Mouse (Mus musculus) limb, embryonic 14.5 days (tissue): ENCODE measurements around the gene Zg16. TPM values are rescaled to one million over a fixed set of nuclear protein-coding genes. Genes with fewer than 3 reads are reported as not detected.

Source experiments
- ATAC-seq: fragments of 200-750 bp; cut with Nextera tagmentation; 2 replicates; pipeline ENCODE4 v1.8.0; 2017; ENCODE audit warnings: low read depth, moderate number of reproducible peaks, moderate TSS enrichment; ENCODE audit not compliant: low FRiP score
- DNase-seq: peaks from one replicate; pipeline ENCODE4 v3.0.0-alpha.2; 2015; ENCODE audit warnings: low spot score
- H3K27ac ChIP-seq: fragments of 300-500 bp; sonication (generic); replicated peaks from 2 replicates; pipeline ENCODE4 v1.5.1; 2014; ENCODE audit warnings: low read depth, mild to moderate bottlenecking, low read length, moderate library complexity, mixed read lengths
- H3K27me3 ChIP-seq: fragments of 300-500 bp; sonication (generic); 2 replicates; pipeline ENCODE4 v1.6.1; 2014; ENCODE audit warnings: low read length, mixed read lengths; ENCODE audit not compliant: control insufficient read depth, insufficient read depth
- H3K36me3 ChIP-seq: fragments of 300-500 bp; sonication (generic); 2 replicates; pipeline ENCODE4 v1.6.1; 2014; ENCODE audit warnings: mild to moderate bottlenecking, low read length, moderate library complexity, mixed read lengths; ENCODE audit not compliant: control insufficient read depth, insufficient read depth
- H3K4me1 ChIP-seq: fragments of 300-500 bp; sonication (generic); 2 replicates; pipeline ENCODE4 v1.6.1; 2014; ENCODE audit warnings: antibody characterized with exemption, low read length, mixed read lengths; ENCODE audit not compliant: control insufficient read depth, insufficient read depth
- H3K4me2 ChIP-seq: fragments of 300-500 bp; sonication (generic); replicated peaks from 2 replicates; pipeline ENCODE4 v1.6.1; 2014; ENCODE audit warnings: low read depth, mild to moderate bottlenecking, low read length, moderate library complexity; ENCODE audit not compliant: severe bottlenecking
- H3K4me3 ChIP-seq: fragments of 300-500 bp; sonication (generic); replicated peaks from 2 replicates; pipeline ENCODE4 v1.5.1; 2014; ENCODE audit warnings: low read length
- H3K9ac ChIP-seq: fragments of 300-500 bp; sonication (generic); 2 replicates; pipeline ENCODE4 v1.6.1; 2014; ENCODE audit warnings: mild to moderate bottlenecking, low read depth, low read length, moderate library complexity; ENCODE audit not compliant: severe bottlenecking
- H3K9me3 ChIP-seq: fragments of 300-500 bp; sonication (generic); 2 replicates; pipeline ENCODE4 v1.6.1; 2016; ENCODE audit warnings: low read length; ENCODE audit not compliant: control insufficient read depth
- POLR2A ChIP-seq: fragments of 200-500 bp; IDR thresholded peaks from 2 replicates; pipeline ENCODE4 v1.8.0; 2012; ENCODE audit warnings: inconsistent platforms, mild to moderate bottlenecking, moderate library complexity, borderline replicate concordance; ENCODE audit not compliant: insufficient read depth, insufficient read length; ENCODE audit errors: extremely low read depth
- WGBS: fragments of 180-500 bp; shearing (Covaris S2); extraction: QIAGEN DNeasy Blood & Tissue Kit; methylation state at CpG from one replicate; pipeline ENCODE4 v1.1.7; 2014; 5-methylcytosine and 5-hydroxymethylcytosine counted together
- polyA plus RNA-seq, 2 experiments: library from polyadenylated mRNA; depleted of rRNA in 1 of 2; stranded (reverse) in 1 of 2; unstranded in 1 of 2; fragments of >200 nt; fragmentation: Nextera tagmentation in 1 of 2; extraction: Ambion mirVana in 1 of 2; gene quantifications; 2 replicates each; pipeline versions ENCODE4 v1.2.1 to v1.2.3; 2012 to 2014

Zg16 gene
- polyA plus RNA-seq, 2 experiments = not detected

GRCm38 (mm10) chr7:127017950-127018345, 69.2 kb downstream of the Zg16 start:
- Histone ChIP-seq H3K4me3 (peak overlapping the region; percentile 75), H3K9me3 (no peaks in the 10 kb centered on the region), H3K4me2 (peak overlapping the region; percentile 24), H3K36me3 (peaks cover 43% of the 10 kb centered on the region), H3K27me3 (no peaks in the 10 kb centered on the region), H3K9ac (peak overlapping the region; percentile 22), H3K27ac (peak overlapping the region; percentile 61), H3K4me1 (peaks cover 47% of the 10 kb centered on the region)
- DNase-seq = no peak
- 55% methylated on average over 6 of the region's 6 CpGs for WGBS
- no peak for TF ChIP-seq POLR2A
- ATAC-seq = no peak

- Histone ChIP-seq H3K27ac (peak within 1 kb of the TSS; percentile 93), H3K9ac (peak within 1 kb of the TSS; percentile 80), H3K4me3 (peak within 1 kb of the TSS; percentile 75), H3K36me3 (peaks cover 42% of the 10 kb centered on the region), H3K27me3 (no peaks in the 10 kb centered on the region), H3K4me1 (peaks cover 42% of the 10 kb centered on the region), H3K9me3 (no peaks in the 10 kb centered on the region), H3K4me2 (peak within 1 kb of the TSS; percentile 90)
- ATAC-seq (peak; percentile 85), DNase-seq (peak; percentile 100)
- WGBS = 3% methylated on average over 39 of the region's 39 CpGs
- TF ChIP-seq POLR2A = peak; percentile 20; the same call in 1 of the 2 replicates
Observed at GRCm38 (mm10) chr7:127016971-127017949, 69.9 kb downstream of the Zg16 start, which contains the start of gene Pagr1a. Gene Pagr1a, minus strand, starts transcription at chr7:127017352.

DNA sequence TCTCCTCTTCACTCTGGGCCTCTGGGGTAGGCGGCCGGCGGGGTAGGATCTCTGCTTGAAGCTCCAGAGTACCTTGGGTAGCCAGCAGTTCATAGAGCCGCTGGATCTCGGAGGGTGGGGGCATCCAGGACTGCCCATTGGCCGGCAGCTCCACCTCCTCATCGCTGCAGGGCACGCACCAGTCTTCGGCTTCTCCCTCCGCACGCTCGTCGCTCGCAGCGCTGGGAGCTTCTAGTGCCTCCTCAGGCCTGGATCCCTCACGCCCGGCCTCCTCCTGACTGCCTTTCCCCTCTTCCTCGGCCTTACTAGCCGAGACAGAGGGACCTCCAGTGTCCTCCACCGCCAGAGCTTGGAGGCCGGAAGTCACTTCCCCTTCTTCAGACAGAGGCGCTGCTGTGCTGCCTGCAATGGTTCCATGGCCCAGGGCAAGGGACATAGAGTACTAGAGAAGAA, 70.6 kb downstream of the Zg16 start:
- 1% methylated on average over 21 of the region's 22 CpGs for WGBS
- peak overlapping the region; percentile 75 for H3K4me3 ChIP-seq
- DNase-seq (peak; percentile 23), ATAC-seq (peak; percentile 25)
- H3K9ac ChIP-seq = peak overlapping the region; percentile 80
- peaks cover 35% of the 10 kb centered on the region for H3K36me3 ChIP-seq
- TF ChIP-seq POLR2A = 0 out of 2 replicates have a peak, but pooled peaks have one; percentile 9
- H3K27me3 ChIP-seq = no peaks in the 10 kb centered on the region
- H3K27ac ChIP-seq = peak overlapping the region; percentile 93
- peak overlapping the region; percentile 90 for H3K4me2 ChIP-seq
- no peaks in the 10 kb centered on the region for H3K9me3 ChIP-seq
- peaks cover 38% of the 10 kb centered on the region for H3K4me1 ChIP-seq

DNA sequence TGATC, 70.8 kb downstream of the Zg16 start, which contains the start of gene Pagr1b:
Gene Pagr1b (minus strand): TSS at position 4 of the 5 bp plus-strand sequence.
- Histone ChIP-seq H3K27ac (peak within 1 kb of the TSS; percentile 93), H3K4me3 (peak within 1 kb of the TSS; percentile 75), H3K4me1 (peaks cover 37% of the 10 kb centered on the region), H3K36me3 (peaks cover 35% of the 10 kb centered on the region), H3K4me2 (peak within 1 kb of the TSS; percentile 90), H3K9me3 (no peaks in the 10 kb centered on the region), H3K27me3 (no peaks in the 10 kb centered on the region), H3K9ac (peak within 1 kb of the TSS; percentile 80)
- no peak for TF ChIP-seq POLR2A
- ATAC-seq (no peak), DNase-seq (no peak)

GRCm38 (mm10) chr7:127016081-127016480, 71.0 kb downstream of the Zg16 start:
- 2% methylated on average over 10 of the region's 10 CpGs for WGBS
- no peak for TF ChIP-seq POLR2A
- Histone ChIP-seq H3K27ac (peak overlapping the region; percentile 93), H3K36me3 (peaks cover 35% of the 10 kb centered on the region), H3K4me1 (peaks cover 37% of the 10 kb centered on the region), H3K27me3 (no peaks in the 10 kb centered on the region), H3K4me3 (peak overlapping the region; percentile 75), H3K9ac (peak overlapping the region; percentile 80), H3K4me2 (peak overlapping the region; percentile 90), H3K9me3 (no peaks in the 10 kb centered on the region)
- DNase-seq (peak; percentile 47), ATAC-seq (no peak)
